Mouse (Mus musculus) ovary, adult 18-20 months (tissue): ENCODE results near the gene Rbfox2.
A peak's percentile ranks its signal among the peaks of the same experiment; 100 is the strongest.

Source experiments
- DNase-seq: peaks from one replicate; pipeline ENCODE4 v3.0.0; 2022; ENCODE audit warnings: low spot score, mixed read lengths

Gene Rbfox2

DNA sequence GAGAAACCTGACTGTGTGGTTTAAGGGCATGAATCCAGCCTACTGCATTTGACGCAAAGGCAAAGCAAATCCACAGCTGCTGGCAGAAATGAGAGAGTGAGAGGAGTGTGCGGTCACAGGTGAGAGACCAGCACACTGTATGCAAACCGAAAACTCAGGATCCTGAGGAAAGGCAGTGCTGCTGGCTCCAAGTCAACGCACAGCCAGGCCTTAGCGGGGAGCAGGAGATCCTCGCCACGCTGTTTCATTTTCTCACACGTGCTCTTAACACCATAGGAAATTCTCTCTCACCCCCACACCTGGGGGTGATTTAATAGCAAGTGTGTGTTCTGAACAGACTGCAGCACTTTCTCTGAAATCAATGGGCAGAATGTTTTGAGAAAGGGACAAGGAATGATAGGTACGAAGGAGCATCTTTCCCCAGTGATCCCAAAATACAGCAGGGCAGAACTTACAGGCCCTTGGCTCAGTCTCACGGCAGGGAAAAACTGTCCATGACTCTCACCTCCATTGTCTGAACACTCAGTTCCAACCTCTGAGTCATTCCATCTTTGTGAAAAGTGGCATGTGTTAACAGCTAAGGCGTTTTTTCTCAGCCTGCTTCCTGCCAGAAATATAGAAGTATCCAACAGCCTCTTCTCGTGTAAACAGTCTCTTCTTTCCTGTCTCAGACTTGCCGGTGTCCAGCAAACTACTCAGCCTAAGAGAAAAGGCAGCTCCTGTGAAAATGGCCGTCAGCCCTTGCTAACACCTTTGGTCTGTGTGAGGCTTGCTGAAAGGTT lies 114.5 kb downstream of the Rbfox2 start:
- DNase-seq: no peak

DNA sequence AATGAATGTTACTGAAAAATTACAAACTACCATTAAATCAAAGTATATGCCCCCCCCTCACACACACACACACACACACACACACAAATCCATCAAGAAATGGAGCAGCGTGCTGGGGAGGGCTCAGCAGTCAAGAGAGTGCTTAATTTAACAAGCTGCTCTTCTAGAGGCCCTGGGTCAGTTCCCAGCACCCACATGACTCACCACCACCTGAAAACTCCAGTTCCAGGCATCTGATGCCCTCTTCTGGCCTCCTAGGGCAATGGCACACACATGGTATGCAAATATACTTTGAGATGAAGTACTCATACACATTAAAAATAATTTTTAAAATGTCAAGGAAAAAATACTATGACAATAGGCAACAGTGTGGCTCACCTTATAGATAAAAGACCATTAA lies 120.7 kb downstream of the Rbfox2 start:
- no peak for DNase-seq

DNA sequence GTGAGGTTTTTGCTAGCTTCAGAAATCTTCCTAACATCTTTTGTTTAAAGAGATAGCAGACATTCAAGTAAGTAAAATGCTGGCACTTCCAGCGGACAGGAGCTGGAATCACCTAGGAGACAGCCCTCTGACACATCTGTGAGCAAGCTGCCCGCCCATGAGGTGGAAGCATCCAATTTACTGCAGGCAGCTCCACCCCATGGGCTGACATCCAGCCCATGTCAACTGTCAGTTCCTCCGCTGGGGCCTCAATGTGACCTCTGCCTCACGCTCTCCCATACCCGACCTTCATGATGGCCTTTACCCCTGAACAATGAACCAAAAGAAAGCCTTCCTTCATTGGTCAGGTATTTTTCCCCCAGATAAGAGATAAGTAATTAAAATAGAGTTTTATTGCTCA lies 121.2 kb downstream of the Rbfox2 start:
- DNase-seq: no peak

DNA sequence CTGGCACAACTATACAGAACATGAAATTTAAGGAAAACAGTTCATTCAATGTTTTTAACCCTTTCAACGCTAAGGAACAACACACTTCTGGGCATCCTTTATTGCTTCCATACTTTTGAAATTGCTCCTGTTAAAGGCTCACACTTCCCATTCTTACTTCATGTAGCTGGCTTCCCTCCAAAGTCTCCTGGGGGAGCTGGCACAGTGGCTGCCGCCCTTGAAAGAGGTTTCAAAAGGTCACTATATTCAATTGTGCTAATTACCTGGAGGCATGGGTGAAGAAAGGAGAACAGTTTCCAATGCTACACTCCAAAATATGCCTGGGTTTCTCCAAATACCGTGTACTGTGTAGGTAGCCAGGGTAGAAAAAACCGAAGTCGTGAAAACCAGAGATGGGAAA lies 124.0 kb downstream of the Rbfox2 start:
- DNase-seq: no peak

DNA sequence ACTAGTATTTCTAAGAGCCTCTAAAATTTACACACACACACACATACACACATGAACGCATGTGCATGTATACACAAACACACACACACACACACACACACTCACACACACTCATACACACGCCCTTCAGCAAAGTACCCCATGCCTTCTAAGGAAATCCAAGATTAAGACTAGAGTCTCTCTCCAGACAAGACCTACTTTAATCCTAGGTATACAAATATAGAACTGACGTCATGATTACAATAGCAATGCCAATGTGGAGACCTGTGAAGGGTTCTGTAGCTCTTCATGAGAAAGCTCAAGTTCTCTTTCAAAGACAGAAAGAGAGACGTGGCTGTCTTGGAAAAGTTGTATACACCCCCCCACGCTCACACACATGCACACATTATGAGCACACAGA lies 132.8 kb downstream of the Rbfox2 start:
- DNase-seq: no peak

DNA sequence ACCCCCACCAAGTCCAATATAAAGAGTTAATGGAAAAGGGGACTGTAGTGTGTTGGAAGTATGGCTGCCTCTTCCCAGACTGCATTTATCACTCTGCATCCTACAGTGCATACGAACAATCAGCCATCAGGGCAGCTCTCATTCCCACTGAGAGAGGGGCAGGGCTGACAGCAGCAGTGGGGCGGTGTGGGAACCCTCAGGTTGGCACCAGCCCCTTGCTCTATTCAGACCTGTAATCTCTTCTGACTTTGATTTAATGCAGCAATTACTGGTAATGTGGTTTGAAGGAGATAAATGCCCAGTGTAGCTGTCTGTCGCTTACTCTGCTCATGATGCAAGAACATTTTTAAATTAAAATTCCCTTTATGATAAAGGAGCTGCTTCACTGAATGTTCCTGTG lies 134.4 kb downstream of the Rbfox2 start:
- DNase-seq: no peak

DNA sequence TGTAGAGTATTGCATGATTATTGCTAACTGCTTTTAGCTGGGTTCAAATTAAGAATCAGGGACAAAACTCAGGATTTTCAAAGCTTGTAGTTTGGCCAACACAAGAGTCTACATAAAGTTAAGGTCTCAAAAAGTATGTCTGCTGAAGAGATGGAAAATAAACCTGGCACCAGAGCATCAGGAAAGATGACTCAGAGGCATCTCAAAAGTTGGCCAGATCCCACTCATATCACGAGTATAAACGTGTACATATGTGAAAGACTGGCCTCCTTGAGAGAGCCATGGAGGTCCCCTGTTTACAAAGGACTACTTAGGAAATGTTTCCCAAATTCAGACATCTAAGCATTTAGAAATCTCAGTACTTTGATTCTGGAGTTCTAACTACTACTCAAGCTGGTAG lies 138.0 kb downstream of the Rbfox2 start:
- no peak for DNase-seq

DNA sequence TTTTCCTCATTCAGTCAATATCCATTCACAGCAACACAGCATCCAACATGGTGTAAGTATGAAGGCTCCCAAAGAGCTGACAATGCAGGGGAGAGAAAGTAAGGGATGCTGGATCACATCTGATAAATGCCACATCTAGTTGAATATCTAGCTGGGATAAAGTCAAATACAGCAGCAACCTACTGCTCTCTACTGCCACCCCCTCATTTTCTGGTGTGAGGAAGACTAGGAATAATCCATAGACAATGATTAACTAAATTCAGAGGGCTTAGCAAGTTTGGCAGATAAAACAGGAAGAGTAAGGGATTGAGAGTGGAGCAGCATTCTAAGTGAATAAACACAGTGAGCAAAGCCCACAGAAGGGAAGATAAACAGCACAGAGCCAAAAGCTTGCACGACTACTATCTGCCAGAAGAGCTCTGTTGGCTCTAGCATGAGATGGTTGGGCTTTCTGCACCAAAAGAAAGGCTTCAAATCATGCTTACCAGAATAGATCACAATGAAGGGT lies 140.5 kb downstream of the Rbfox2 start:
- DNase-seq: no peak

DNA sequence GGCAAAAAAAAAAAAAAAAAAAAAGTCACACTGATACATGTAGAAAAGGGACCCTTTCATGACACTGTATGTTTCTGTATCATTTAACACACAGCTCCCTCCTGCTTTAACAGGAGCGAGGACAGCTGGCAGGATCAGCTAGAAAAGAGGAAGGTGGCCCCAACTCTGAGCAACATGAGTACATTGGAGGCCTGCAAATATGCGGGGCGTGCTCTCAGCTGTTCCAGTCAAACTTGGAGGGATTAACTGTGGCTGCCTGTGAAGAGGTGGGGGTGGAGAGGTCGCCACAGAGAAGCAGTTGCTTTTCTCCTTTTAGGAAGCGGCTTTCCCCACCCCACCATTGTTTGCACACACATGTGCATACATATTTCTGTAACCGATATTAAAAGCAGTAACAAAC lies 143.5 kb downstream of the Rbfox2 start:
- DNase-seq: no peak

DNA sequence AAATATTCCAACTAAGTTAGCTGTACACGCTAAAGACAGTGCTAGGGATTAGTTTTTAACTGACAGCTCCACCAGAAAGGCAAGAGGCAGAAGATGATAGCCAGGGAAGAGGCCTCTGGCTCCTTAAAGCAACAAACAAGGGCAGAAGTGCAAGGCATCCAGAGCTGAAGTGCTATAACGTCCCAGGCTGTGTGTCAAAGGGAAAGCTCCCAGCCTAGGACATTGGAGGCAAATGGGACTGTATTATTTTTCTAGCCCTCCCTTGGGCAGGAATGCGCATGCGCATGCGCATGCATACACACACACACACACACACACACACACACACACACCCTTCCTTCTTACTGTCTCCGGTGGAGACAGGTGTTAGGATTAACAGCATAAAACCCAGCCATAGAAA lies 143.9 kb downstream of the Rbfox2 start:
- DNase-seq: no peak

DNA sequence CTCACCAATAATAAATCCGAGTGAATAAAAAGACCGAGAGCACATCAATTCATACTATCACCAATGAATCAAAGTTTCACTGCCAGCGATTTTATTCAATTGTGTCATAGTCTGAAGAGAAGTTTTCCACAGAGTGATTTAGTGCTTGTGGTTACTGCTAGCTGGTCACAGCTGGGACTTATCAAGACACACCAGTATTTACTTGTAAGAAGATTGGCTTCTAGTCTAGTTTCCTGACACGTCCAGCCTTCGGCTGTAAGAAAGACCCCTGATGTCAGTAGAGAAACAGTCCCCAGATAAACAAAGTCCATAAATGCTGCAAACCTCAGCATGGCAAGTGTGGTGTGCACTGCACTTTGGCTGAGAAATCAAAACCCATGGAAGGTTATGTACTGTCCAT lies 145.4 kb downstream of the Rbfox2 start:
- no peak for DNase-seq

DNA sequence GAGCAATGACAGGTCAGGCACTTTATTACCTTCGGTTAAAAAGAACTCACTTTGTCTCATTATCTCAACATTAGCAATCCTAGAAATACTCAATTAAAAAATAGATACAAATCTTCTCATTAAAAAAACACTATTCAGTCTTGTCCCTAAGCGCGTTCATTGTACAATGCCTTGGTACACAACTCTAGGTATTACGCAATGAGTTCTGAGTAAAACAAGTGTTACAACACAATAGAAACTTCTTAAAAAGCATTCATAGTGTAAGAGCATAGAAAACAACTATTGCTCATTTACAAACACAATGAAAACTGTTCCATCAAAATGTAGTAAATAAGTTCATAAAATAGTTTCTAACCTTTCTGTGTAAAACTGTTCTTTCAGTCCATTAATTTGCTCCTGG lies 146.0 kb downstream of the Rbfox2 start:
- DNase-seq: no peak

DNA sequence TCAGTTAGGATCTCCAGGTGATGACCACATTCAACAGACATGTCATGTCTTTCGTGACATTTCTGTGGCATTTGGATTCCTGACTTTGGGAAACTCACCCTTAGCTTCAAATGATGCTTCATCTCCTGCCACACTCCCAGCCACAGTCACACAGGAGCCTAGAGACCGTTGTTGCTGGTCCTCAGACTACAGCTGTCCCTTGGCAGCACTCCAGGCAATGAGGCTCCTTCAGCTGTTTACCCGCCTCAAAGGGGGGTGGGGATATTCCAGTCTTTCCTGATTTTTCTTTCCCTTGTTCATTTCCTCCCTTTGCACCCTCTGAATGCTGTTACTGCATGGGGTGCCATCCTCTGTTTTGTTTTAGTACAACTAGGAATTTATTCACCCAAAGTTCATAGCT lies 150.3 kb downstream of the Rbfox2 start:
- peak; percentile 21 for DNase-seq

DNA sequence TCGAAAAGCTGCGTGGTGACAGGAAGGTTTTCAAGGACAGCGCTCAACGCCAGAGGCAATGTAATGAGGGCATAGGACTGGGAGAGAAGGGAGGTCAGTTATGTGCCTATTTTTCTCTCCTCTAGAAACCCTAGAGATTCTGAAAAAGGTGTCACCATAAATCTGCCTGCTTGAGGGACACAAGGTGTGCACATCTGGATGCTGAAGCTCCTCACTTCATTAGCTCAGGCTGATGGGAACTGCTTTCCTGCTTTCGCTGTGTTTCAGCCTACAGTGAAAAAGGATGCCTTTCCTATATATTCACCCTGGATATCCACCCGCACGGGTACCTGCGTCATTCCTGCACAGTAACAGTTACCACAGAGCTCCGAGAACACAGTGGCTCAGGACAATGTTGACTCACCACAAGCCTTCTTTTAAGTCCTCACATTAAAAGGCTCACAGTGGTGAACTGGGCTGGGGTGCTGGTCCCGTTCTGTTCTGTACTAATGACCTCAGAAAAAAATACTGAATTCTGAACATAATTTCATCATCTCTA lies 152.5 kb downstream of the Rbfox2 start:
- DNase-seq: no peak

DNA sequence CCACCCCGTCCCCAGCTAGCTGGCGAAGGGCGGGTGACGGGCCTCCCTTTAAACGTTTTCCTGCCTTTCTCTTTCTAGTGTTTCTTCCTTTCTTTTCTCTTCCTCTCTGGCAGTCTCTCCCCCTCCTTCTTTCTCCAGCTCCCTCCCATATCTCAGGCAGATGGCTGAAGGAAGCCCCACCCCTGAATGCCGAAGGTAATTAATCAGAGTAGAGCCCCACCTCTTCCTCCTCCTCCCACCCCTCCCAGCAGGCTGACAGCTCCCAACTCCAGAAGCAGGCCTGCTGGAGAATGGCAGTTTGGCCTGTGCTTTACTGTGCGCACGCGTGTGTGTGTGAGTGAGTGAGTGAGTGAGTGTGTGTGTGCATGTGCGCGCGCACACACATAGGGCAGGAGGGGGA lies 153.2 kb downstream of the Rbfox2 start:
- peak; percentile 82 for DNase-seq

DNA sequence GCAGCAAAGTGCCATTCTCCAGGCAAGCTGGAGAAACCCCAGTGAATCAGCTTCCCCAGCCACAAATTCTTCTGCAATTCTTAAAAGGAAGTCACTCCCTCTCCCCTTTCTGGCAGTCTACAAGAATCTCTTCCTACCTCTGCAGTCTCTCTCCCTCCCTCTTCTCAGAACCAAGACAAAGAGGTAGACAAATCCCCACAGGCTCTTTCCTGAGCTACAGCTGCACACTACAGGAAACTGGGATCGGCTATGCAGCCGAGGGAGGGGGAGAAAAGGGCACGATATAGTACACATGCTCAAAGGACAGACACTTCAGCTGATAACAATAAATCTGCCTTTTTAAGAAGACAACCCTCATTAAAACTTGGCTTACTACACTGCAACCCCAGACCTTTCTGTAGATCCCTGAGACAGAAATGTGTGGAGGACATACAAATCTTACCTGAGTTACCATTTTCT lies 153.7 kb downstream of the Rbfox2 start:
- no peak for DNase-seq

DNA sequence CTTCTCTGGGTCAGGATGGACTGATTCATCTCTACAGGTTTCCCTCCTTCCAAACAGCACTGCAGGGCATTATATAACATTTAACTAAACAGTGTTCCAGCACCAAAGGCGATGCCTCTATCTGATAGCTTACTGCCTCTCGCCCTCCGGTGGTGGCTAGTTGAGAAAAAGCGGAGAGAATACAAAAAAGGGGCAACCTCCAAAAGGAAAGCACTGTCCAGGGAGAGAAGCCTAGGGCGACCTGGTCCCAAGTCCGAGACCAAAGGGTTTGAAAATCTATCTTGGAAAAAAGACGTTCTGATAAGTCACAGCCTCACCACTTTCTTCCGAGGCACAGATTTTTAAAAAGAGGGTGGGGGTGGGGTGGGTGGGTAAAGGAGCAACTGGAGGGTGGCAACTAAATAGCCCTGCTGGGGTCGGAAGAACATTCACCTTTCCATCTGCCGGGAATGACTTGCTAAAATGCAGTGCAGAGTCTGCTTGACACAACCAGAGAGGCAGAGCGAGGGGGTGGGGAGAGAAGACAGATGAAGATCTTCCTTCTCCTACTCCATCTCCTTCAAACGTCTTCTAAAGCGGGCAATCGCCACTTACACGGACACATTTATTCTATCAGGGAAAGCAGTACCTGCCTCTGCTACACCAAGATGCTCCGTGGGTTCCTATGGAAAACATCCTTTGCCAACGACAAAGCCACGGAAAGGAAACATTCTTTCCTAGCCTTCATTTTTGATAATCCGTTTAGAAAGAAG lies 154.3 kb downstream of the Rbfox2 start:
- DNase-seq: no peak

DNA sequence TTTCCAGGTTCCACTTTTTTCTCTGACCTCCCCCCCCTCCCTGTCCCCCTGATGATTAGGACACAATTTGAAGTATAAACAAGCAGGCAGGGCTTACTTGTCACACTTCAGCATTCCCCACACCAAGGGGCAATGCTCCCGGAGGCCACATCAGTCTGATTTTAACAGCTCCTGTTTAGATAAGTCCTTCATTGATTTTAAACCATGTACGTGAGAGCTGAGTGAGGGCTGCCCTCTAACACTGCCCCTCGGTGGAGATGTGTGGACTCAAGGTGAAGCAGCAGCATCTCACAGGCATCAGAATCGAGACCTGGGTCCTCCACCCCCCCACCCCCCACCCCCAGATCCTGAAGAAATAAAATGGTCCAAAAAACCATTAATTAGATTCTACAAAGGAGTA lies 155.0 kb downstream of the Rbfox2 start:
- DNase-seq: no peak

DNA sequence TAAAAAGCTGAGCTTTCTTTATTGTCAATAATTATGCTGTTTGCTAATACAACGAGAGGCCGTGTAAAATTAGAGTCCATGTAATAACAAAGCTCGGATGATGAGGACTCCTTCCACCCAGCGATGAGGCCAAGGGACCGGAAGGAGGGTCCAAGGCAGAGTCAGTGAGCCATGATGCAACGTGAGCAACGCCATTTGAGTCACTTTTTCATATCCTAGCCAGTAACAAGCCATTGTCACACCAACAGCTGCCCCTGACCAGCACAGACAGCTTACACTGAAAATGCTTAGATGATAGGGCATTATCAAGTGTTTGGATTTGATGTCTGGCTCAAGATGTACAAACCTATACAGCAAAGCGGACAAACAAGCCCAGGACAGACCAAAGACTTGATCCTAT lies 155.6 kb downstream of the Rbfox2 start:
- DNase-seq: no peak

DNA sequence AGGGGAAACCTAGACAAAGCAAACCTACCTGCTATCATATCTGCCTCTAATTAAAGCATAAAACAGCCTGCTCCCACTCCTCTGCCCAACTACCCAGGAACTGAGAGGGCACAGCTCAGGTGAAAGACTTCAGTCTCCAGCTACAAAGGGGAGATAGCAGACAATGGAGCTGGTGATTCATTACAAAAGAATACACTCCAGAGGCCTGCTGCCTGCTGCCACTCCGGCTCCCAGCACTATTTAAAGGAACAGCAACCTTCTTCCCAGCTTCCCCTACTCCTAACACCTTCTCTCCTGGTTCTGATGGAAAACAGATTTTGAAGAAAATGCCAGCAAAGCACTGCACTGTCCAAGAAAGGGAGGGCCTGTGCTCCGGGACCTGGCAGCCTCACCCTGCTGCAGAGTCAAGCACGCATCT lies 156.4 kb downstream of the Rbfox2 start:
- DNase-seq: no peak

DNA sequence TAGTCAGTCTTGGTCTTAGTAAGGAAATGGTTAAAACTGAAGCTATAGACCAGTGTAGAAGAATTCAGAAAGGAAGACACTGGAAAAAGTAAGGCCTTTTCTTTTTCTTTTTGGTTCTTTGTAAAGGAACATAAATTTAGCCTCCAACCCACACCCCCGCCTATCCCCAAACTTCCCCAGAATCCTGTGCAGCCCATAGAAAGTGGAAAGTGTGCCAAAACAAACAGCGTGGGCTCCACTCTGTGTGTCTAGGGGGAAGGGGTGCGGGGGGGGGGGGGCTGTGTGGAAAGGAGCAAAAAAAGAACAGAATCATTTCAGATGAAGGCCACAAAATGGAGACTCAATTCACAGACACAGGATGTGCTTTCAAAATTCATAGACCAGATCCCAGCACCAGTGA lies 156.8 kb downstream of the Rbfox2 start:
- DNase-seq: no peak

DNA sequence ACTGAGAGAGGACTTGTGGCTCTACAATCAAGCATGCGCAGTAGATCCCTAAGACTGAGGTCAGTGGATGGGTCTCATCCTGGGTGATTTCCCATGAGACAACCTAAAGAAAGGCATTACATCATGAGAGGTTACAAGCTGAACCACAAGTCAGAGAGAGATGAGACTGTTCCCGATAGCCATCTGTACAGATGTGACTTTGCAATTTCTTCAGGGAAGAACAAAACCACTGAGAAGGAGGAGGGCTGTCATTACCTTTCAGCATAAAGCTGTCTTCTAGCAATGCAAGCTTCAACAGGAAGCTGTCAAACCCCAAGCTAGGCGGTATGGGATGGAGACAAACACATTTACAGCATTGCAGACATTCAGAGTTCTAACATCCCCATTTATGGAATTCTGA lies 157.3 kb downstream of the Rbfox2 start:
- DNase-seq: no peak

DNA sequence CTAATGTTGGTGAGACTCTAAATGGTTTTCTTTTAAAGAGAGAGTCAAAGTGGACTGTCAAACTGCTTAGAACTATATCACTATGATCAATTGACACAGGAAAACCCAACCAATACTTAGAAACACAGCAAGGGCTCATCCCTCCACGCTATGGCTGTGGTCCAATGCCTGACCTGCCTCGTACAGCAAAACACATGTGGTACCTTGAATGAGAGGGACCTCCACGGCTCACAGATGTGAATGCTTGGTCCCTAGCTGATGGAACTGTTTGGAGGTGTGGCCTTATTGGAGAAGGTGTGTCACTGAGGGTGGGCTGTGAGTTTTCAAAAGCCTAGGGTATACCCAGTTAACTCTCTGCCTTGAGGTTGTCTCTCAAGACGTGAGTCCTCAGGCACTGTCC lies 159.9 kb downstream of the Rbfox2 start:
- DNase-seq: no peak
